Mouse (Mus musculus) lung, postnatal 0 days (tissue): Measurements from ENCODE around the gene Serpinb9.

Source experiments
- CTCF ChIP-seq: IDR thresholded peaks from 2 replicates; pipeline ENCODE4 v1.5.1; 2016; ENCODE audit warnings: antibody characterized with exemption, mild to moderate bottlenecking
- EP300 ChIP-seq: IDR thresholded peaks from 2 replicates; pipeline ENCODE4 v1.6.1; 2016; ENCODE audit warnings: antibody characterized with exemption, mild to moderate bottlenecking, control low read depth

DNA sequence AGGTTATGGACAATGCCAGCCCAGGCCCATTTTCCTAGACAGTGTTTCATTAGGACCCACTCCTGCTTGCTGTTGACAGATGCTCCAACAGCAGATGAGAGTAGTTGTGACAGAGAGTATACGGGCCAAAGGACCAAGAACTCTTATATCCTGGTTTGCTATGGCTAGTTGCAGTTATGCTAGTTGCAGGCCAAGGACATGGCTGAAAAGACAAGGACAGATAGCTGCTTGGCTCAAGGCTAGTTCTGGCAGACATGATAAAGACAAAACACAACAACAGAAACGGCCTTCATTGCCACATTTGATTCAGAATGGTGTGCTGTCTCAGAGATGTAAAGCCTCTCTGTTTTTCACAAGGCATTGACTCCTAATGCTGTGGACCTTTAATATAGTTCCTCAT, 27.3 kb upstream of the Serpinb9 start:
- TF ChIP-seq CTCF (no peak), EP300 (no peak)
